Mouse (Mus musculus): Measurements from ENCODE around the gene Prkra.

Gene Prkra

GRCm38 (mm10) chr2:76655444-76655843, 7.6 kb upstream of the Prkra start:
- in situ Hi-C loops (cut with MseI, MboI) = no loop called here

- in situ Hi-C loops (cut with MseI, MboI) = no loop called here
Measured at GRCm38 (mm10) chr2:76654646-76655045, 6.8 kb upstream of the Prkra start.

- in situ Hi-C loops (cut with MseI, MboI) = no loop called here
Measured at GRCm38 (mm10) chr2:76653070-76653469, 5.3 kb upstream of the Prkra start.

- in situ Hi-C loops (cut with MseI, MboI) = no loop called here
Measured at GRCm38 (mm10) chr2:76648666-76649141, 889 bp upstream of the Prkra start.

- in situ Hi-C loops (cut with MseI, MboI) = no loop called here
Measured at GRCm38 (mm10) chr2:76647441-76647869, 360 bp downstream of the Prkra start.

GRCm38 (mm10) chr2:76643801-76644200, 4.0 kb downstream of the Prkra start:
- in situ Hi-C loops (cut with MseI, MboI) = no loop called here

- in situ Hi-C loops (cut with MseI, MboI) = no loop called here
Measured at GRCm38 (mm10) chr2:76639637-76640036, 8.2 kb downstream of the Prkra start.

- in situ Hi-C loops (cut with MseI, MboI) = no loop called here
Measured at GRCm38 (mm10) chr2:76631600-76631999, 16.2 kb downstream of the Prkra start.

GRCm38 (mm10) chr2:76630293-76630692, 17.5 kb downstream of the Prkra start:
- in situ Hi-C loops (cut with MseI, MboI) = no loop called here

- in situ Hi-C loops (cut with MseI, MboI) = loop anchor here (10.0 to 25.0 kb wide), 2 partner anchors 248 to 260 kb away; partner anchors contain the start of genes Cyct (in 1 of the 2) and Rbm45 (in 1 of the 2)
Measured at GRCm38 (mm10) chr2:76622316-76622715, 25.5 kb downstream of the Prkra start.

- in situ Hi-C loops (cut with MseI, MboI) = loop anchor here (10.0 to 25.0 kb wide), 2 partner anchors 247 to 259 kb away; partner anchors contain the start of genes Cyct (in 1 of the 2) and Rbm45 (in 1 of the 2)
Measured at GRCm38 (mm10) chr2:76621724-76622123, 26.1 kb downstream of the Prkra start.

- in situ Hi-C loops (cut with MseI, MboI) = loop anchor here (10.0 to 25.0 kb wide), 2 partner anchors 245 to 258 kb away; partner anchors contain the start of genes Cyct (in 1 of the 2) and Rbm45 (in 1 of the 2)
Measured at GRCm38 (mm10) chr2:76620188-76620587, 27.6 kb downstream of the Prkra start.

GRCm38 (mm10) chr2:76618078-76618477, 29.7 kb downstream of the Prkra start:
- in situ Hi-C loops (cut with MseI, MboI) = loop anchor here in 1 of 2 experiments (25.0 kb wide), 1 partner anchor 256 kb away; the partner anchor contains the start of genes Cyct and Rbm45

GRCm38 (mm10) chr2:76611996-76612395, 35.8 kb downstream of the Prkra start:
- in situ Hi-C loops (cut with MseI, MboI) = loop anchor here in 1 of 2 experiments (25.0 kb wide), 1 partner anchor 250 kb away; the partner anchor contains the start of genes Cyct and Rbm45

- in situ Hi-C loops (cut with MseI, MboI) = loop anchor here in 1 of 2 experiments (25.0 kb wide), 1 partner anchor 248 kb away; the partner anchor contains the start of genes Cyct and Rbm45
Measured at GRCm38 (mm10) chr2:76610326-76611104, 37.3 kb downstream of the Prkra start.

- in situ Hi-C loops (cut with MseI, MboI) = loop anchor here in 1 of 2 experiments (25.0 kb wide), 1 partner anchor 244 kb away; the partner anchor contains the start of genes Cyct and Rbm45
Measured at GRCm38 (mm10) chr2:76606704-76607103, 41.1 kb downstream of the Prkra start.

GRCm38 (mm10) chr2:76602256-76602655, 45.6 kb downstream of the Prkra start:
- in situ Hi-C loops (cut with MseI, MboI) = loop anchor here in 1 of 2 experiments (25.0 kb wide), 1 partner anchor 240 kb away; the partner anchor contains the start of genes Cyct and Rbm45

GRCm38 (mm10) chr2:76599214-76599613, 48.6 kb downstream of the Prkra start:
- in situ Hi-C loops (cut with MseI, MboI) = no loop called here

GRCm38 (mm10) chr2:76597521-76597920, 50.3 kb downstream of the Prkra start:
- in situ Hi-C loops (cut with MseI, MboI) = no loop called here

GRCm38 (mm10) chr2:76592401-76592924, 55.4 kb downstream of the Prkra start:
- in situ Hi-C loops (cut with MseI, MboI) = no loop called here

- in situ Hi-C loops (cut with MseI, MboI) = no loop called here
Measured at GRCm38 (mm10) chr2:76590221-76590620, 57.6 kb downstream of the Prkra start.

GRCm38 (mm10) chr2:76586906-76587305, 60.9 kb downstream of the Prkra start:
- in situ Hi-C loops (cut with MseI, MboI) = no loop called here

Measured in mouse trophoblast stem cell (cell line).